Mouse (Mus musculus) MEL (cell line): ENCODE results near the gene Rbmxl1. TPM values are rescaled to one million over a fixed set of nuclear protein-coding genes. Genes with fewer than 3 reads are reported as not detected.
"Not testable (repeated sequence)": the region's sequence is repeated elsewhere in the genome, so short reads cannot be mapped to it uniquely, and the experiment has no call there.

Experiments used
- DNase-seq: peaks from one replicate; pipeline ENCODE4 v3.0.0; 2011; ENCODE audit warnings: low read depth, low spot score
- H3K27ac ChIP-seq: 2 replicates; pipeline ENCODE4 v1.5.1; 2012; ENCODE audit warnings: low read depth, mild to moderate bottlenecking, control low read depth, low read length, moderate library complexity; ENCODE audit not compliant: control insufficient read depth
- H3K27me3 ChIP-seq, 2 experiments: fragments of 150-350 bp in 1 of 2; sonication (generic) in 1 of 2; 2 replicates each; pipeline ENCODE4 v1.6.1; 2012; ENCODE audit warnings: low read length in 2 of 2, mild to moderate bottlenecking in 2 of 2, improper control_type of control experiment in 1 of 2, moderate library complexity in 1 of 2; ENCODE audit not compliant: insufficient read depth in 2 of 2, control insufficient read depth in 1 of 2
- H3K36me3 ChIP-seq, 2 experiments: 2 replicates each; pipeline ENCODE4 v1.6.1; 2012 to 2014; ENCODE audit warnings: low read length in 2 of 2, improper control_type of control experiment in 1 of 2, inconsistent platforms in 1 of 2, mild to moderate bottlenecking in 1 of 2; ENCODE audit not compliant: insufficient read depth in 2 of 2, control insufficient read depth in 1 of 2
- H3K4me1 ChIP-seq, 2 experiments: fragments of 150-350 bp in 1 of 2; sonication (generic) in 1 of 2; 2 replicates each; pipeline ENCODE4 v1.6.1; 2012; ENCODE audit warnings: low read length in 2 of 2, improper control_type of control experiment in 1 of 2, mild to moderate bottlenecking in 1 of 2; ENCODE audit not compliant: insufficient read depth in 2 of 2, control insufficient read depth in 1 of 2
- H3K4me3 ChIP-seq, 2 experiments: fragments of 150-350 bp in 1 of 2; sonication (generic) in 1 of 2; 2 replicates each; pipeline ENCODE4 v1.5.1; 2012; ENCODE audit warnings: low read depth in 2 of 2, low read length in 2 of 2, mild to moderate bottlenecking in 2 of 2, moderate library complexity in 2 of 2, control low read depth in 1 of 2, improper control_type of control experiment in 1 of 2; ENCODE audit not compliant: control insufficient read depth in 1 of 2, insufficient read depth in 1 of 2
- H3K79me2 ChIP-seq: 2 replicates; pipeline ENCODE4 v1.6.1; 2012; ENCODE audit warnings: mild to moderate bottlenecking, low read length, moderate library complexity; ENCODE audit not compliant: control insufficient read depth, poor library complexity, insufficient read depth
- H3K9ac ChIP-seq: 2 replicates; pipeline ENCODE4 v1.6.1; 2012; ENCODE audit warnings: low read depth, mild to moderate bottlenecking, control low read depth, low read length, moderate library complexity; ENCODE audit not compliant: control insufficient read depth, poor library complexity, severe bottlenecking
- H3K9me3 ChIP-seq: fragments of 150-350 bp; sonication (generic); replicated peaks from 2 replicates; pipeline ENCODE4 v1.6.1; 2012; ENCODE audit warnings: mild to moderate bottlenecking, low read length, improper control_type of control experiment, moderate library complexity; ENCODE audit not compliant: insufficient read depth
- BHLHE40 ChIP-seq: IDR thresholded peaks from 2 replicates; pipeline ENCODE4 v1.6.1; 2012; ENCODE audit warnings: low read depth, mild to moderate bottlenecking, inconsistent platforms, low read length, improper control_type of control experiment, borderline replicate concordance
- CHD1 ChIP-seq: IDR thresholded peaks from 2 replicates; pipeline ENCODE4 v1.6.1; 2012; ENCODE audit warnings: low read depth, mild to moderate bottlenecking, inconsistent platforms, low read length, improper control_type of control experiment
- CHD2 ChIP-seq: IDR thresholded peaks from 2 replicates; pipeline ENCODE4 v1.6.1; 2011; ENCODE audit warnings: low read length, improper control_type of control experiment
- ELF1 ChIP-seq: IDR thresholded peaks from 2 replicates; pipeline ENCODE4 v1.6.1; 2014; ENCODE audit warnings: low read depth, mild to moderate bottlenecking, inconsistent platforms, low read length, improper control_type of control experiment, moderate library complexity
- GABPA ChIP-seq: IDR thresholded peaks from 2 replicates; pipeline ENCODE4 v1.6.1; 2012; ENCODE audit warnings: low read depth, mild to moderate bottlenecking, inconsistent platforms, low read length, improper control_type of control experiment, moderate library complexity
- HCFC1 ChIP-seq: IDR thresholded peaks from 2 replicates; pipeline ENCODE4 v1.6.1; 2012; ENCODE audit warnings: low read depth, mild to moderate bottlenecking, inconsistent platforms, low read length, improper control_type of control experiment, moderate library complexity
- KAT2A ChIP-seq: conservative IDR thresholded peaks from 2 replicates; pipeline ENCODE4 v1.6.1; 2012; ENCODE audit warnings: low read depth, low read length, improper control_type of control experiment, inconsistent platforms
- MEF2A ChIP-seq: IDR thresholded peaks from 2 replicates; pipeline ENCODE4 v1.6.1; 2014; ENCODE audit warnings: low read depth, mild to moderate bottlenecking, inconsistent platforms, low read length, improper control_type of control experiment; ENCODE audit not compliant: poor library complexity, insufficient replicate concordance, severe bottlenecking; ENCODE audit errors: extremely low read depth
- MXI1 ChIP-seq: IDR thresholded peaks from 2 replicates; pipeline ENCODE4 v1.6.1; 2011; ENCODE audit warnings: mild to moderate bottlenecking, low read depth, low read length, improper control_type of control experiment
- MYB ChIP-seq: IDR thresholded peaks from 2 replicates; pipeline ENCODE4 v1.6.1; 2011; ENCODE audit warnings: mild to moderate bottlenecking, low read depth, low read length, improper control_type of control experiment
- MYC ChIP-seq: IDR thresholded peaks from 2 replicates; pipeline ENCODE4 v1.6.1; 2011; ENCODE audit warnings: low read depth, mild to moderate bottlenecking, low read length, improper control_type of control experiment, moderate library complexity
- NRF1 ChIP-seq: IDR thresholded peaks from 2 replicates; pipeline ENCODE4 v1.6.1; 2014; ENCODE audit warnings: low read depth, mild to moderate bottlenecking, inconsistent platforms, low read length, improper control_type of control experiment, moderate library complexity; ENCODE audit not compliant: poor library complexity, insufficient read depth, severe bottlenecking
- RAD21 ChIP-seq: IDR thresholded peaks from 2 replicates; pipeline ENCODE4 v1.6.1; 2011; ENCODE audit warnings: mild to moderate bottlenecking, low read depth, low read length, improper control_type of control experiment
- RCOR1 ChIP-seq: IDR thresholded peaks from 2 replicates; pipeline ENCODE4 v1.6.1; 2012; ENCODE audit warnings: low read depth, mild to moderate bottlenecking, inconsistent platforms, low read length, improper control_type of control experiment
- SIN3A ChIP-seq: IDR thresholded peaks from 2 replicates; pipeline ENCODE4 v1.6.1; 2012; ENCODE audit warnings: low read length, improper control_type of control experiment, inconsistent platforms
- TAL1 ChIP-seq: IDR thresholded peaks from 2 replicates; pipeline ENCODE4 v1.6.1; 2012; ENCODE audit warnings: mild to moderate bottlenecking, inconsistent platforms, low read length, moderate library complexity, mixed read lengths
- TBP ChIP-seq: IDR thresholded peaks from 2 replicates; pipeline ENCODE4 v1.8.0; 2011; ENCODE audit warnings: low read depth, low read length, improper control_type of control experiment
- TCF12 ChIP-seq: IDR thresholded peaks from 2 replicates; pipeline ENCODE4 v1.6.1; 2014; ENCODE audit warnings: low read depth, mild to moderate bottlenecking, inconsistent platforms, low read length, improper control_type of control experiment, moderate library complexity
- UBTF ChIP-seq: IDR thresholded peaks from 2 replicates; pipeline ENCODE4 v1.6.1; 2012; ENCODE audit warnings: low read depth, mild to moderate bottlenecking, inconsistent platforms, low read length, improper control_type of control experiment, moderate library complexity, borderline replicate concordance; ENCODE audit not compliant: insufficient read depth
- USF2 ChIP-seq, 2 experiments: IDR thresholded peaks; 2 replicates each; pipeline ENCODE4 v1.6.1; 2011 to 2012; ENCODE audit warnings: improper control_type of control experiment in 2 of 2, low read length in 2 of 2, borderline replicate concordance in 1 of 2, inconsistent platforms in 1 of 2, low read depth in 1 of 2, mild to moderate bottlenecking in 1 of 2; ENCODE audit not compliant: insufficient read depth in 1 of 2
- ZC3H11A ChIP-seq: IDR thresholded peaks from 2 replicates; pipeline ENCODE4 v1.6.1; 2012; ENCODE audit warnings: low read depth, mild to moderate bottlenecking, inconsistent platforms, low read length, improper control_type of control experiment
- ZKSCAN1 ChIP-seq: IDR thresholded peaks from 2 replicates; pipeline ENCODE4 v1.6.1; 2012; ENCODE audit warnings: low read depth, mild to moderate bottlenecking, inconsistent platforms, low read length, improper control_type of control experiment, moderate library complexity
- ZNF384 ChIP-seq: IDR thresholded peaks from 2 replicates; pipeline ENCODE4 v1.6.1; 2012; ENCODE audit warnings: low read depth, mild to moderate bottlenecking, inconsistent platforms, low read length, improper control_type of control experiment
- polyA plus RNA-seq, 2 experiments: library from polyadenylated mRNA; stranded (reverse) in 1 of 2; unstranded in 1 of 2; fragments of >175 nt in 1 of 2; fragments of >200 nt in 1 of 2; gene quantifications; 2 replicates each; pipeline versions ENCODE4 v1.2.1 to v1.2.4; 2012; ENCODE audit warnings: low replicate concordance in 2 of 2, low read depth in 1 of 2; ENCODE audit not compliant: insufficient read length in 2 of 2, insufficient read depth in 1 of 2, missing spikeins in 1 of 2
- total RNA-seq: library from RNA; depleted of rRNA; stranded (reverse); fragments of 300-350 nt; gene quantifications from 2 replicates; pipeline ENCODE4 v1.2.3, GENCODE M21; 2012

The Rbmxl1 gene
- total and polyA plus RNA-seq, 3 experiments, result 129 to 194 TPM; not detected in 1

DNA sequence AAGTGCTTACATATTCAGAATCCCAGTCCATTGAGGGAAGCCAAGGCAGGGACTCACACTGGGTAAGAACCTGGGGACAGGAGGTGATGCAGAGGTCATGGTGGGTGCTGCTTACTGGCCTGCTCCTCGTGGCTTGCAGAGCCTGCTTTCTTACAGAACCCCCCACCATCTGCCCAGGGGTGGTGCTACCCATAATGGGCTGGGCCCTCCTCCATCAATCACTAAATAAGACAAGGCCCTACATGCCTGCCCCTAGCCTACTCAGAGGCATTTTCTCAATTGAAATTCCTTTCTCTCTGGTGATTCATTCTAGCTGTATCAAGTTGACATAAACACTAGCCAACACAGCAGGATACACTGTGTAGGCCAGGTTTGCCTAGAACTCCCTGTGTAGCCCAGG lies 34.9 kb upstream of the Rbmxl1 start:
- TF ChIP-seq NRF1, result no peak
- no peak for TF ChIP-seq MYC
- no peak for TF ChIP-seq RAD21
- no peak for TF ChIP-seq SIN3A
- no peak for TF ChIP-seq KAT2A
- no peak for TF ChIP-seq UBTF
- no peak for TF ChIP-seq HCFC1
- TF ChIP-seq TBP, result no peak
- TF ChIP-seq ZKSCAN1, result no peak
- no peak for TF ChIP-seq MEF2A
- TF ChIP-seq MXI1, result no peak
- Histone ChIP-seq H3K36me3 (peaks cover 0 to 5% of the 10 kb centered on the region in 2 experiments; a peak in 2 of 4 replicates), H3K4me1 (no peaks in the 10 kb centered on the region), H3K9me3 (no peaks in the 10 kb centered on the region), H3K27ac (no peak overlapping the region), H3K27me3 (no peaks in the 10 kb centered on the region), H3K9ac (no peak overlapping the region), H3K4me3 (no peak overlapping the region), H3K79me2 (no peaks in the 10 kb centered on the region)
- no peak for DNase-seq

DNA sequence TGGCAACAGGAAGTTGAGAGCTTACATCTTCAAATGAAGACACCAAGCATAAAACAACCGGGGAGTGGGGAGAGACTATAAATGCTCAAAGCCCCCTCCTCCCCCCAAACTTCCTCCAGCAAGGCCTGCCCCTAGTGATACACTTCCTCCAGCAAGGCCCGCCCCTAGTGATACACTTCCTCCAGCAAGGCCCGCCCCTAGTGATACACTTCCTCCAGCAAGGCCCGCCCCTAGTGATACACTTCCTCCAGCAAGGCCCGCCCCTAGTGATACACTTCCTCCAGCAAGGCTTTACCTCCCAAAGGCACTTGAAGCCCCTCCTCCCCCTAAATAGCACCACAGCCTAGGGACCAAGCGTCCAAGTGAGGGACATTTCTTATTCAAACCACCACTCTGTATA lies 34.0 kb upstream of the Rbmxl1 start:
- H3K9ac ChIP-seq, H3K9me3 ChIP-seq, H3K27ac ChIP-seq, H3K36me3 ChIP-seq, H3K79me2 ChIP-seq, H3K4me1 ChIP-seq, H3K4me3 ChIP-seq, H3K27me3 ChIP-seq: not testable (repeated sequence)
- DNase-seq, result peak; percentile 10

DNA sequence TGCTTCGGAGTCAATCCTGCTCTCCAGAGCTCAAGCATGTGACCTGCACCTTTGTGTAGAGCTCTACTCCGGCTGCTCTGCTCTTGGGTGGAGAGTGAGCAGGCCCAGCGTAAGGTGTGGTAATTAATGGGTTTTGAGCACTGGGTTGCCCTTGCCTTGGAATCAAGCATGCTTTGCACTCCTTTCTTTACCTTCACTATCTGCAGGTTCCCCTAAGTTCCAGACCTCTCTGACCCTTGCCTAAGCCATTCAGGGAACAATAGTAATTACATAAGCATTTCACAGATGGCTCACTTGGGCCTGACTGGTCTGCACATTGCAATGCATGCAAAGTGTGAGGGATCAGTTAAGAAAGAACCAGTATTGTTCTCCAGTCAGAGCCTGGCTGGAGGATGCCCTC lies 29.1 kb upstream of the Rbmxl1 start:
- H3K36me3 ChIP-seq, result peaks cover 0 to 10% of the 10 kb centered on the region in 2 experiments; a peak in 2 of 4 replicates
- no peaks in the 10 kb centered on the region for H3K27me3 ChIP-seq
- no peaks in the 10 kb centered on the region for H3K79me2 ChIP-seq
- no peaks in the 10 kb centered on the region for H3K9me3 ChIP-seq
- TF ChIP-seq TCF12, result no peak
- TF ChIP-seq MYC, result no peak
- TF ChIP-seq RCOR1, result no peak
- TF ChIP-seq CHD1, result no peak
- TF ChIP-seq BHLHE40, result no peak
- TF ChIP-seq ZNF384, result no peak
- no peak for TF ChIP-seq MEF2A
- TF ChIP-seq MXI1, result no peak
- TF ChIP-seq TBP, result no peak
- no peak for TF ChIP-seq MYB
- no peak for TF ChIP-seq UBTF
- no peak for TF ChIP-seq ZKSCAN1
- no peak for TF ChIP-seq ELF1
- no peak for TF ChIP-seq TAL1
- TF ChIP-seq NRF1, result no peak
- TF ChIP-seq ZC3H11A, result no peak
- no peak for TF ChIP-seq GABPA
- TF ChIP-seq SIN3A, result no peak
- no peak for TF ChIP-seq USF2 (IDR thresholded peaks at IDR 0.05; ENCODE audit: borderline replicate concordance in 1 of 2, insufficient read depth in 1 of 2, low read depth in 1 of 2, low read length in 2 of 2)
- TF ChIP-seq CHD2, result no peak
- no peaks in the 10 kb centered on the region for H3K4me1 ChIP-seq
- H3K4me3 ChIP-seq, result no peak overlapping the region
- no peak overlapping the region for H3K27ac ChIP-seq
- no peak overlapping the region for H3K9ac ChIP-seq
- no peak for DNase-seq
